Mouse (Mus musculus) embryonic facial prominence, embryonic 13.5 days (tissue): ENCODE measurements around the gene Ybx1. TPM values are rescaled to one million over a fixed set of nuclear protein-coding genes. Genes with fewer than 3 reads are reported as not detected.
A peak's percentile ranks its signal among the peaks of the same experiment; 100 is the strongest.

Experiments used
- ATAC-seq: fragments of 200-750 bp; cut with Nextera tagmentation; 2 replicates; pipeline ENCODE4 v1.8.0; 2017; ENCODE audit warnings: low read depth; ENCODE audit not compliant: insufficient number of reproducible peaks, insufficient read depth, low FRiP score, low TSS enrichment
- H3K27ac ChIP-seq: fragments of 300-500 bp; sonication (generic); 2 replicates; pipeline ENCODE4 v1.5.1; 2015; ENCODE audit warnings: moderate library complexity, mild to moderate bottlenecking, inconsistent platforms
- H3K27me3 ChIP-seq: fragments of 300-500 bp; sonication (generic); 2 replicates; pipeline ENCODE4 v1.6.1; 2015; ENCODE audit warnings: mild to moderate bottlenecking, inconsistent platforms
- H3K36me3 ChIP-seq: fragments of 300-500 bp; sonication (generic); 2 replicates; pipeline ENCODE4 v1.6.1; 2015; ENCODE audit warnings: mild to moderate bottlenecking, inconsistent platforms
- H3K4me1 ChIP-seq: fragments of 300-500 bp; sonication (generic); 2 replicates; pipeline ENCODE4 v1.6.1; 2015; ENCODE audit warnings: inconsistent platforms
- H3K4me2 ChIP-seq: fragments of 300-500 bp; sonication (generic); 2 replicates; pipeline ENCODE4 v1.6.1; 2015; ENCODE audit warnings: moderate library complexity, mild to moderate bottlenecking, inconsistent platforms
- H3K4me3 ChIP-seq: fragments of 300-500 bp; sonication (generic); 2 replicates; pipeline ENCODE4 v1.5.1; 2015; ENCODE audit warnings: mild to moderate bottlenecking, inconsistent platforms
- H3K9ac ChIP-seq: fragments of 300-500 bp; sonication (generic); 2 replicates; pipeline ENCODE4 v1.6.1; 2015; ENCODE audit warnings: mild to moderate bottlenecking, inconsistent platforms
- H3K9me3 ChIP-seq: fragments of 300-500 bp; sonication (generic); 2 replicates; pipeline ENCODE4 v1.6.1; 2016; ENCODE audit warnings: inconsistent platforms
- WGBS: fragments of 180-500 bp; shearing (Covaris S2); methylation state at CpG from one replicate; pipeline ENCODE4 v1.1.7; 2015; ENCODE audit warnings: mixed read lengths; 5-methylcytosine and 5-hydroxymethylcytosine counted together
- polyA plus RNA-seq: library from polyadenylated mRNA; unstranded; fragments of >200 nt; fragmentation: Nextera tagmentation; extraction: Ambion mirVana; gene quantifications from 2 replicates; pipeline ENCODE4 v1.2.1, GENCODE M21; 2015

Ybx1 gene
- polyA plus RNA-seq, 1 experiment from 2014 or later = 805 TPM

GRCm38 (mm10) chr4:119246688-119247225, 47.6 kb downstream of the Ybx1 start:
- no peak overlapping the region for H3K27ac ChIP-seq
- no peaks in the 10 kb centered on the region for H3K9me3 ChIP-seq
- peaks cover 67% of the 10 kb centered on the region for H3K36me3 ChIP-seq
- H3K4me1 ChIP-seq = peaks cover 18% of the 10 kb centered on the region
- H3K9ac ChIP-seq = peak overlapping the region; percentile 51; the same call in 1 of the 2 replicates
- no peaks in the 10 kb centered on the region for H3K27me3 ChIP-seq
- WGBS = 70% methylated on average over 14 of the region's 14 CpGs
- no peak overlapping the region for H3K4me3 ChIP-seq
- no peak overlapping the region for H3K4me2 ChIP-seq
- ATAC-seq = no peak

GRCm38 (mm10) chr4:119245961-119246360, 48.4 kb downstream of the Ybx1 start:
- no peaks in the 10 kb centered on the region for H3K27me3 ChIP-seq
- H3K4me1 ChIP-seq = peaks cover 18% of the 10 kb centered on the region
- 88% methylated on average over 9 of the region's 9 CpGs for WGBS
- no peak overlapping the region for H3K4me2 ChIP-seq
- H3K36me3 ChIP-seq = peaks cover 75% of the 10 kb centered on the region
- H3K4me3 ChIP-seq = no peak overlapping the region
- no peak overlapping the region for H3K9ac ChIP-seq
- H3K9me3 ChIP-seq = no peaks in the 10 kb centered on the region
- ATAC-seq = no peak
- H3K27ac ChIP-seq = no peak overlapping the region

GRCm38 (mm10) chr4:119245556-119245955, 48.8 kb downstream of the Ybx1 start:
- no peak overlapping the region for H3K4me2 ChIP-seq
- H3K4me1 ChIP-seq = peaks cover 18% of the 10 kb centered on the region
- peaks cover 79% of the 10 kb centered on the region for H3K36me3 ChIP-seq
- H3K4me3 ChIP-seq = no peak overlapping the region
- no peak overlapping the region for H3K27ac ChIP-seq
- ATAC-seq = no peak
- H3K9me3 ChIP-seq = no peaks in the 10 kb centered on the region
- no peak overlapping the region for H3K9ac ChIP-seq
- 80% methylated on average over 7 of the region's 7 CpGs for whole genome bisulfite sequencing
- no peaks in the 10 kb centered on the region for H3K27me3 ChIP-seq

- Histone ChIP-seq H3K36me3 (peaks cover 85% of the 10 kb centered on the region), H3K27me3 (no peaks in the 10 kb centered on the region), H3K4me3 (no peak overlapping the region), H3K9ac (no peak overlapping the region), H3K9me3 (no peaks in the 10 kb centered on the region), H3K4me1 (peaks cover 18% of the 10 kb centered on the region), H3K27ac (no peak overlapping the region), H3K4me2 (no peak overlapping the region)
- WGBS = 84% methylated on average over 22 of the region's 22 CpGs
- no peak for ATAC-seq
These were observed 49.8 kb downstream of the Ybx1 start for GRCm38 (mm10) chr4:119244468-119245240.

- Histone ChIP-seq H3K9ac (no peak overlapping the region), H3K4me3 (no peak overlapping the region), H3K4me1 (peaks cover 13% of the 10 kb centered on the region), H3K9me3 (no peaks in the 10 kb centered on the region), H3K4me2 (no peak overlapping the region), H3K27ac (no peak overlapping the region), H3K27me3 (no peaks in the 10 kb centered on the region), H3K36me3 (peaks cover 86% of the 10 kb centered on the region)
- 93% methylated on average over 12 of the region's 12 CpGs for WGBS
- ATAC-seq = no peak
These were observed 51.8 kb downstream of the Ybx1 start for GRCm38 (mm10) chr4:119242571-119242970.

- Histone ChIP-seq H3K36me3 (peaks cover 87% of the 10 kb centered on the region), H3K4me3 (no peak overlapping the region), H3K4me2 (no peak overlapping the region), H3K9me3 (no peaks in the 10 kb centered on the region), H3K27ac (no peak overlapping the region), H3K27me3 (no peaks in the 10 kb centered on the region), H3K9ac (no peak overlapping the region), H3K4me1 (peaks cover 4% of the 10 kb centered on the region)
- no peak for ATAC-seq
- WGBS = 91% methylated on average over 14 of the region's 14 CpGs
These were observed 52.7 kb downstream of the Ybx1 start for GRCm38 (mm10) chr4:119241664-119242063.

- no peaks in the 10 kb centered on the region for H3K9me3 ChIP-seq
- peaks cover 72% of the 10 kb centered on the region for H3K36me3 ChIP-seq
- WGBS = 37% methylated on average over 12 of the region's 12 CpGs
- no peak overlapping the region for H3K4me3 ChIP-seq
- H3K27ac ChIP-seq = peak overlapping the region; percentile 82
- H3K27me3 ChIP-seq = no peaks in the 10 kb centered on the region
- peaks cover 9% of the 10 kb centered on the region for H3K4me1 ChIP-seq
- H3K4me2 ChIP-seq = peak overlapping the region; percentile 20; the same call in 1 of the 2 replicates
- peak overlapping the region; percentile 58; the same call in 1 of the 2 replicates for H3K9ac ChIP-seq
- peak; percentile 26 for ATAC-seq
These were observed 55.2 kb downstream of the Ybx1 start for GRCm38 (mm10) chr4:119239181-119239682.

GRCm38 (mm10) chr4:119238661-119239060, 55.7 kb downstream of the Ybx1 start:
- no peaks in the 10 kb centered on the region for H3K9me3 ChIP-seq
- peak overlapping the region; percentile 82; the same call in 1 of the 2 replicates for H3K27ac ChIP-seq
- H3K9ac ChIP-seq = no peak overlapping the region
- no peak for ATAC-seq
- H3K27me3 ChIP-seq = no peaks in the 10 kb centered on the region
- H3K4me2 ChIP-seq = no peak overlapping the region
- WGBS = 61% methylated on average over 3 of the region's 3 CpGs
- no peak overlapping the region for H3K4me3 ChIP-seq
- H3K4me1 ChIP-seq = peaks cover 11% of the 10 kb centered on the region
- peaks cover 67% of the 10 kb centered on the region for H3K36me3 ChIP-seq

GRCm38 (mm10) chr4:119234348-119234747, 60.1 kb downstream of the Ybx1 start:
- WGBS = 72% methylated on average over 3 of the region's 3 CpGs
- peak overlapping the region; percentile 95 for H3K4me3 ChIP-seq
- peak overlapping the region; percentile 83 for H3K27ac ChIP-seq
- H3K9ac ChIP-seq = peak overlapping the region; percentile 88
- H3K4me2 ChIP-seq = peak overlapping the region; percentile 77
- H3K4me1 ChIP-seq = peaks cover 17% of the 10 kb centered on the region
- no peak for ATAC-seq
- no peaks in the 10 kb centered on the region for H3K9me3 ChIP-seq
- no peaks in the 10 kb centered on the region for H3K27me3 ChIP-seq
- peaks cover 38% of the 10 kb centered on the region for H3K36me3 ChIP-seq

- ATAC-seq = no peak; the same call in 1 of the 2 replicates
- under 1% methylated on average over 36 of the region's 36 CpGs for WGBS
These were observed 61.0 kb downstream of the Ybx1 start for GRCm38 (mm10) chr4:119233256-119233901.

GRCm38 (mm10) chr4:119232410-119233255, 61.8 kb downstream of the Ybx1 start, which contains the start of the genes AU022252 and P3h1:
Gene AU022252 (minus strand): TSS chr4:119232712.
Gene P3h1 (plus strand): TSS chr4:119232915.
- H3K36me3 ChIP-seq = peaks cover 37% of the 10 kb centered on the region
- peaks cover 13% of the 10 kb centered on the region for H3K4me1 ChIP-seq
- no peaks in the 10 kb centered on the region for H3K9me3 ChIP-seq
- H3K4me2 ChIP-seq = peak within 1 kb of the TSS; percentile 77
- H3K27ac ChIP-seq = peak within 1 kb of the TSS; percentile 83
- ATAC-seq = peak; percentile 97
- H3K27me3 ChIP-seq = no peaks in the 10 kb centered on the region
- under 1% methylated on average over 68 of the region's 71 CpGs for WGBS
- H3K4me3 ChIP-seq = peak within 1 kb of the TSS; percentile 95
- H3K9ac ChIP-seq = peak within 1 kb of the TSS; percentile 89

More at GRCm38 (mm10) chr4:119233256-119233901, 61.0 kb downstream of the Ybx1 start:
- Histone ChIP-seq H3K27ac (peak overlapping the region; percentile 83), H3K9me3 (no peaks in the 10 kb centered on the region), H3K27me3 (no peaks in the 10 kb centered on the region), H3K4me1 (peaks cover 13% of the 10 kb centered on the region), H3K4me2 (peak overlapping the region; percentile 77), H3K4me3 (peak overlapping the region; percentile 95), H3K36me3 (peaks cover 37% of the 10 kb centered on the region), H3K9ac (peak overlapping the region; percentile 88)
